Mouse (Mus musculus): ENCODE data around the gene Defb15.
"Not testable (repeated sequence)": the region's sequence is repeated elsewhere in the genome, so short reads cannot be mapped to it uniquely, and the experiment has no call there.

Defb15 gene

GRCm38 (mm10) chr8:21932610-21933009, at the start of gene Defb15:
TSS of gene Defb15 (minus strand) at chr8:21932710.
- no peak for DNase-seq (ENCODE audit: inconsistent ontology term)

- DNase-seq (ENCODE audit: inconsistent ontology term), result peak; percentile 22
These were observed 49.3 kb upstream of the Defb15 start for GRCm38 (mm10) chr8:21981664-21982337.

- peak; percentile 59 for DNase-seq (ENCODE audit: inconsistent ontology term)
These were observed 45.7 kb upstream of the Defb15 start for GRCm38 (mm10) chr8:21978193-21978592.

- no peak for DNase-seq (ENCODE audit: inconsistent ontology term)
These were observed 37.0 kb upstream of the Defb15 start, which contains the start of gene Ccdc70 for GRCm38 (mm10) chr8:21969475-21969874. TSS of gene Ccdc70 (plus strand) at chr8:21969775.

- DNase-seq (ENCODE audit: inconsistent ontology term), result no peak
These were observed 34.1 kb upstream of the Defb15 start for GRCm38 (mm10) chr8:21966646-21967045.

- DNase-seq (ENCODE audit: inconsistent ontology term), result no peak
These were observed 25.9 kb upstream of the Defb15 start, which contains the start of gene Fam90a1a for GRCm38 (mm10) chr8:21958414-21958813. TSS of gene Fam90a1a (plus strand) at chr8:21958714.

GRCm38 (mm10) chr8:21956336-21956735, 23.8 kb upstream of the Defb15 start:
- no peak for DNase-seq (ENCODE audit: inconsistent ontology term)

GRCm38 (mm10) chr8:21955321-21955720, 22.8 kb upstream of the Defb15 start:
- peak; percentile 29 for DNase-seq (ENCODE audit: inconsistent ontology term)

GRCm38 (mm10) chr8:21947311-21948017, 15.0 kb upstream of the Defb15 start:
- peak; percentile 31 for DNase-seq (ENCODE audit: inconsistent ontology term)

GRCm38 (mm10) chr8:21946462-21946861, 14.0 kb upstream of the Defb15 start, which contains the start of gene Defb13:
TSS of gene Defb13 (plus strand) at chr8:21946762.
- no peak for DNase-seq (ENCODE audit: inconsistent ontology term)

- not testable (repeated sequence) for DNase-seq (ENCODE audit: inconsistent ontology term)
These were observed 5.5 kb upstream of the Defb15 start, which contains the start of gene Defb35 for GRCm38 (mm10) chr8:21938052-21938451. TSS of gene Defb35 (plus strand) at chr8:21938352.

- not testable (repeated sequence) for DNase-seq (ENCODE audit: inconsistent ontology term)
These were observed 1.8 kb downstream of the Defb15 start for GRCm38 (mm10) chr8:21930754-21931153.

- no peak for DNase-seq (ENCODE audit: inconsistent ontology term)
These were observed 16.9 kb downstream of the Defb15 start for GRCm38 (mm10) chr8:21915625-21916024.

- no peak for DNase-seq (ENCODE audit: inconsistent ontology term)
These were observed 20.0 kb downstream of the Defb15 start for GRCm38 (mm10) chr8:21912554-21912953.

GRCm38 (mm10) chr8:21911931-21912330, 20.6 kb downstream of the Defb15 start:
- no peak for DNase-seq (ENCODE audit: inconsistent ontology term)

- peak; percentile 92 for DNase-seq (ENCODE audit: inconsistent ontology term)
These were observed 26.2 kb downstream of the Defb15 start, which contains the start of gene Defb11 for GRCm38 (mm10) chr8:21906290-21906689. TSS of gene Defb11 (minus strand) at chr8:21906412.

GRCm38 (mm10) chr8:21885321-21885720, 47.2 kb downstream of the Defb15 start, which contains the start of gene Defb9:
TSS of gene Defb9 (minus strand) at chr8:21885421.
- peak; percentile 55 for DNase-seq (ENCODE audit: inconsistent ontology term)

Data from Muller cell, postnatal 12 days (primary cell).